Mouse (Mus musculus): ENCODE data around the gene Gpr132.

GRCm38 (mm10) chr12:112808587-112809364 lies 59.3 kb downstream of the Gpr132 start, which contains the start of gene Clba1:
- TF ChIP-seq GATA1 (IDR thresholded peaks at IDR 0.05; ENCODE audit: borderline replicate concordance, low read length) (no peak), FLI1 (IDR thresholded peaks at IDR 0.05; ENCODE audit: low read length) (no peak)
